Mouse (Mus musculus) heart, embryonic 10.5 days (tissue): ENCODE measurements around the gene Abcf2. TPM values are rescaled to one million over a fixed set of nuclear protein-coding genes. Genes with fewer than 3 reads are reported as not detected.
"Not testable (repeated sequence)": the region's sequence is repeated elsewhere in the genome, so short reads cannot be mapped to it uniquely, and the experiment has no call there.

ENCODE experiments used
- DNase-seq: peaks from one replicate; pipeline ENCODE4 v3.0.0-alpha.2; 2017; ENCODE audit warnings: low spot score
- H3K27ac ChIP-seq: fragments of 300-500 bp; sonication (generic); 2 replicates; pipeline ENCODE4 v1.5.1; 2016; ENCODE audit warnings: mild to moderate bottlenecking
- H3K27me3 ChIP-seq: fragments of 300-500 bp; sonication (generic); 2 replicates; pipeline ENCODE4 v1.6.1; 2016; ENCODE audit warnings: mild to moderate bottlenecking; ENCODE audit not compliant: poor library complexity, insufficient read depth, severe bottlenecking
- H3K36me3 ChIP-seq: fragments of 300-500 bp; sonication (generic); 2 replicates; pipeline ENCODE4 v1.6.1; 2016; ENCODE audit warnings: mild to moderate bottlenecking, moderate library complexity
- H3K4me1 ChIP-seq: fragments of 300-500 bp; sonication (generic); 2 replicates; pipeline ENCODE4 v1.6.1; 2016; ENCODE audit warnings: mild to moderate bottlenecking
- H3K4me3 ChIP-seq: fragments of 300-500 bp; sonication (generic); 2 replicates; pipeline ENCODE4 v1.5.1; 2016; ENCODE audit warnings: mild to moderate bottlenecking, moderate library complexity
- H3K9me3 ChIP-seq: fragments of 300-500 bp; sonication (generic); 2 replicates; pipeline ENCODE4 v1.6.1; 2016; ENCODE audit warnings: mild to moderate bottlenecking, moderate library complexity
- WGBS: fragments of 180-500 bp; shearing (Covaris S2); methylation state at CpG from one replicate; pipeline ENCODE4 v1.1.7; 2016; 5-methylcytosine and 5-hydroxymethylcytosine counted together
- polyA plus RNA-seq: library from polyadenylated mRNA; unstranded; fragments of >200 nt; fragmentation: Nextera tagmentation; extraction: Ambion mirVana; gene quantifications from 2 replicates; pipeline ENCODE4 v1.2.1, GENCODE M21; 2016

Abcf2 gene
- polyA plus RNA-seq, 1 experiment from 2014 or later, result 126 TPM

DNA sequence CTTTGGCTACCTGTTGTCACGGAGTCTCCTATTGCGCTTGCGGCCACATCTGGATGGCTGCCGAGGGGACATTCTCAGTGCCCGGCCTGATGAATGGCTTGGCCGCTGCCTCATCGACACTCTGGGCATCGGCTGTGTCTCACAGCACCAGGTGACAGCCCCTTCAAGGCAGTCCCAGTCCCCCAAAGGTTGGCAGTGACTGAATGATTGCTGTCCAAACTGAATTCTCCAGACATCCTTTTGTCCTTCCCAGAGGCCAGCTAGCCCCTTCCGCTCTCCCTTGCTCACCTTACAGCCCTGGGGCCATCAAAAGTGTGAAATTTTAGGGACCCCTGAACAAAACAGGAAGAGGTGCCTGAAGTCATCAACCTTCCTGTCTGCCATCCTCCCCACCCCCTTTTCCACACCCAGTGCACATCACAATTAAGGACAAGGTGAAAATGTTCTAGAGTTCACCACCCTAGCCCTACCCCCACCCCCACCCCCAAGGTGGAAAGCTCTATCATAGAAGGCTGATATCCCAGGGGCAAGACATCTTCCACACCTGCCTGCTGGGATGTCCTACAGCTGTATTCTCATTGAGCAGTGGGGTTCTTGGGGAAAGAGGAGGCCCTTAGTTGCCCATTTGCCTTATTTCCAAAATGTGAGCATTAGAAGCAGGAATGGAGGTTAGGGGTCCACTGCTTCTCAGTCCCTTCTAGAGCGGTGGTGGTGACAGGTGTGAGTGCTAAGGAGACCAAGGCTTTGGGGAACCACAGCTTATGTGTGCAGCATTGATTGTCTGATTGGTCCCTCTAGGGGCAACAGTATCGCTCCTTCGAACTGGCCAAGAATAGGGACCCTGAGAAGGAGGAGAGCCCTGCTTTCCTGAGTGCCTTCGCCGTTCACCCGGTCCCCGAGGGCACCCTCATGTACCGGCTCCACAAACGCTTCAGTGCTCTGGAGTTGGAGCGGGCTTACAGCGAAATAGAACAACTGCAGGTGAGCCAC lies 12.5 kb upstream of the Abcf2 start:
- Histone ChIP-seq H3K27me3 (no peaks in the 10 kb centered on the region), H3K4me3 (no peak overlapping the region), H3K9me3 (no peaks in the 10 kb centered on the region), H3K4me1 (peaks cover 59% of the 10 kb centered on the region), H3K36me3 (peaks cover 66% of the 10 kb centered on the region), H3K27ac (no peak overlapping the region)
- WGBS, result 87% methylated on average over 20 of the region's 20 CpGs
- no peak for DNase-seq

DNA sequence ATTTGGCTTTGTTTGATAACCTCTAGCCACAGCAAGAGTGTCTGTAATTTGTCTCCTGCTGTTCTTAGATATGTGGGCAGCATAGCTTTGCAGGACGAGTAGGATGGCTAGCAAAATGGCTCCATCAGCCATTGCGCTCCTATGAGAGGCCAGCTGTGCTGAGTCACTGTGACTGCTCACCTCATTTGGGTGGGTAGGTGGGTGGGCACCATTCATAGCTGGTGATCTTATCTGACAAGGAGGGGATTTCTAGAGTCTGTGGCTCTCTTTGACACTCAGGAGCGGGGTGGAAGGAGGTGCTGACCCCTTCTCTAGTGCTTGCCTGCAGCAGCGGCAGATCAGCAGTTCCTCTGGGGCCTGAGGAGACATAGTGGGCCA lies 9.9 kb upstream of the Abcf2 start:
- H3K27ac ChIP-seq, result peak overlapping the region; percentile 90
- no peaks in the 10 kb centered on the region for H3K27me3 ChIP-seq
- no peak for DNase-seq
- peaks cover 40% of the 10 kb centered on the region for H3K36me3 ChIP-seq
- H3K4me3 ChIP-seq, result peak overlapping the region; percentile 96
- WGBS, result 21% methylated on average over 4 of the region's 4 CpGs
- H3K9me3 ChIP-seq, result no peaks in the 10 kb centered on the region
- H3K4me1 ChIP-seq, result peaks cover 43% of the 10 kb centered on the region

DNA sequence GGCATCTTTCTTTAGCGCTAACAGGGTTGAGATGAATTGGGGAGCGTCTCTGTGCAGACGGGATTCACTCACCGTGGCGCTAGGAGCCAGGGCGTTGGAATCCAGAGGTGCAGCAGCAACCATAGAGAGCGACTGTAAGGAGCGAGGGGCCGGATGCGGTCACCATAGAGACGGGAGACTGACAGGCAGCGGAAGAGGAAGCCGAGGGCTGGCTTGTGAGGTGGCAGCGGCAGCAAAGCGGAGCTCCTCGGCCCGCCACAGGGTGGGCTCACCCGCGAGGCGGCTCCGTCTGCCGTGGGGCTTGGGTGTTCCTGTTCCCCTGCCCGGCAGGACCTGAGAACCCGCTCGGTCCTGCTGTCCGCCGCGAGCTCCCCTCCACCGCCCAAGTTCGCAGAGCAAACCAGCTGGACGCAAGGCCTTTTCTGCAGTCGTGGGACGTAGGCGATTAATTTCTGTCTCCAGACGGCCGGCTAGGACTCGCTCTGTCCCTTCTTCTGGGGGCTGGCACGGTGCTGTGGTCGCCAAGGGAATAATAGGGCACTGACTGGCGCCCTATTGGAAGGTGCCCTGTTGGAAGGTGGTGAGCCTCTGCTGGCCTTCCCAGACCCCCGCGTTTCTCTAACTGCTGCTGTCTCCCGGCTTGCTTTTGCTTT lies 9.4 kb upstream of the Abcf2 start, which contains the start of gene Chpf2:
TSS of gene Chpf2 (plus strand) at position 195 of the 653 bp plus-strand sequence.
- peak; percentile 96 for DNase-seq
- peak within 1 kb of the TSS; percentile 96 for H3K4me3 ChIP-seq
- peaks cover 35% of the 10 kb centered on the region for H3K36me3 ChIP-seq
- under 1% methylated on average over 43 of the region's 43 CpGs for WGBS
- peak within 1 kb of the TSS; percentile 90 for H3K27ac ChIP-seq
- peaks cover 38% of the 10 kb centered on the region for H3K4me1 ChIP-seq
- H3K9me3 ChIP-seq, result no peaks in the 10 kb centered on the region
- H3K27me3 ChIP-seq, result no peaks in the 10 kb centered on the region

DNA sequence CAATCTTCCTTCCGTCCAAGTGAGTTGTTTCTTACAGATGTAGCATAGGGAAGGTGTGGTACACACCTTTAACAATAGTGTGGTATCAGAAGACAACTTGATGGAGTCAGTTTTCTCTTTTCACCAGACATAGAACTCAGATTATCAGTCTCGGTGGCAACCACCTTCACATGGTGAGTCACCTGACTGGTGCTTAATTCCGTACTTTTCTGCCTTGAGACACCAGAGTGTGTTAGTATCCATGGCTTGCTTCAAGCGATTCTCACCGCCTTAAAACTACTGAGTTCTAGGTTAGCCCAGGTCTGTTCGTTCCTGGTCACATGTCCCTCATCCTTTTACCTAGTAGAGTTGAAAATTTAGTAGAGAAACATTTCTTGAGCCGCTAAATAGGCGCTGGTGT lies 8.8 kb upstream of the Abcf2 start:
- 12% methylated on average over 8 of the region's 8 CpGs for WGBS
- no peaks in the 10 kb centered on the region for H3K9me3 ChIP-seq
- peak overlapping the region; percentile 96 for H3K4me3 ChIP-seq
- H3K36me3 ChIP-seq, result peaks cover 29% of the 10 kb centered on the region
- no peaks in the 10 kb centered on the region for H3K27me3 ChIP-seq
- DNase-seq, result no peak
- H3K27ac ChIP-seq, result peak overlapping the region; percentile 90
- H3K4me1 ChIP-seq, result peaks cover 32% of the 10 kb centered on the region

DNA sequence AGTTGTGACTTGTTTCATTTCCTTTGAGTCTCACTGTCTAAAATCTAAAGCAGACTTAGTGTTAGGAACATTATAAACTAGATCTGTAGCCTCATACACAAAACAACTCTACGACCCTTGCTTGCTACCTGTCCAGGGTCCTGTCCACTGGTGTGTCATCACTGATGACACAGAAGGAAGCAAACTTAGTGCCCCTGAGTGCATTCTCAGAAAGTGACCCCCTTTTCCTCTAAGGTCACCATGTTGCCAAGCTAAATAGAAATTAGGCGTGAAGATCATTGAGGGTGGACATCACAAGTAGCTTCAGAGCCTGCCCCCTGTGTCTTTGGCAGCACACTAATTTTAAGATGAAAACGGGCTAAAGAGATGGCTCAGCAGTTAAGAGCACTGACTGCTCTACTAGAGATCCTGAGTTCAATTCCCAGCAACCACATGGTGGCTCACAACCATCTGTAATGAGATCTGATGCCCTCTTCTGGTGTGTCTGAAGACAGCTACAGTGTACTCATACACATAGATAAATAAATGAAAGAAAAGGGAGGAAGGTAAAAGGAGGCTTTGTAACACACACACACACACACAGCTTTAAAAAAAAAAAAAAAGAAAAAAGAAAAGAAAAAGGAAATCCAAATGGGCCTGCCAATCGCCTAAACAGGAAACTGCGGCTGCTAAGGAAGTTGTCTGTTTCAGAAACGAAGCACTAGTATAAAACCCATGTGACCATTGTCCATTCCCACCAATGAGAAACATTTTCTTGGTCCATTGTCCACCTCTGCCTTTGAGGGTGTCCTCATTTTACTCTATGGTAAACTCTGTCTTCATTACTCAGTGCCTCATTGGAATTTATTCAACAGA lies 1.1 kb upstream of the Abcf2 start:
- H3K4me3 ChIP-seq, result peak overlapping the region; percentile 83
- peak overlapping the region; percentile 90 for H3K27ac ChIP-seq
- peaks cover 14% of the 10 kb centered on the region for H3K4me1 ChIP-seq
- H3K36me3 ChIP-seq, result peaks cover 19% of the 10 kb centered on the region
- no peak for DNase-seq
- H3K27me3 ChIP-seq, result no peaks in the 10 kb centered on the region
- 61% methylated on average over 6 of the region's 6 CpGs for WGBS
- no peaks in the 10 kb centered on the region for H3K9me3 ChIP-seq

DNA sequence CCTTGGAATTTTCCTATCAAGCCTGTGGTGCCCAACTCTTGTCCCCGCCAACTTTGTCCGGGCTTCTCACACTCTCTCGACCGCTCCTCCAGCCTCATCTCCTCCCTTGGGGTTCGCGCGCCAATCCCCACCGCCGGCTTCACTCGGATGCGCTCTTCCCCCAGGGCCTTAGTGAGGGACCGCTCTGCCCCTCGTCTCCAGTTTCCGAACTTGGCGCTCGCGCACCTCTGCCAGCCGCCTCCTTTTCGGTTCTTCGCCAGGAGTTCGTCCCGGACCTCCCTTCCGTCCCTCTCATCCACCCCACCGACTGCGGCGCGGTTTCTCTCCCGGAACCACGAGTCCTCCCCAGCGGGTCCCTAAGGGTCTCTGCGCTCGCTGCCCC lies 475 bp downstream of the Abcf2 start:
- peaks cover 35% of the 10 kb centered on the region for H3K36me3 ChIP-seq
- no peak for DNase-seq

DNA sequence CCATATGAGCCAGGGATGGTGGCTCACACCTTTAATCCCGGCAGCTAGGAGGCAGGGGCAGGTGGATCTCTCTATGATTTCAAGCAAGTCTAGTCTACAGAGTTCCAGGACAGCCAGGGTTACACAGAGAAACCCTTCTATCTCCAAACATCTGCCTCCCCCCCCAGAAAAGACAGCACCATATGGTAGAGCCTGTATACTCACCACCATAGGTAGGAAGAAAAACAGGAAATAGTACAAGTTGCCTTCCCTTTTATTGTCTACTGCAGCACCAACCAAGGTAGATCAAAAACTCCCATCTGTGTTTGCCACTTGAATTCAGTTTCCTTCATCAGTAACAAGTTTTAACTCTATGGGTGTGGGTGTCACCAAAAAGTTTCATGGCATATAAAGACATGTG lies 1.3 kb downstream of the Abcf2 start:
- WGBS, result 80% methylated on average over 1 of the region's 1 CpGs
- H3K36me3 ChIP-seq, result peaks cover 43% of the 10 kb centered on the region
- H3K4me3 ChIP-seq, result peak overlapping the region; percentile 83
- no peaks in the 10 kb centered on the region for H3K9me3 ChIP-seq
- H3K27me3 ChIP-seq, result no peaks in the 10 kb centered on the region
- H3K27ac ChIP-seq, result no peak overlapping the region
- peaks cover 14% of the 10 kb centered on the region for H3K4me1 ChIP-seq
- DNase-seq, result no peak

More for the DNA sequence above, 475 bp downstream of the Abcf2 start:
- Histone ChIP-seq H3K4me3 (peak overlapping the region; percentile 83), H3K9me3 (no peaks in the 10 kb centered on the region), H3K27me3 (no peaks in the 10 kb centered on the region), H3K27ac (peak overlapping the region; percentile 90), H3K4me1 (peaks cover 14% of the 10 kb centered on the region)
- under 1% methylated on average over 32 of the region's 32 CpGs for WGBS

DNA sequence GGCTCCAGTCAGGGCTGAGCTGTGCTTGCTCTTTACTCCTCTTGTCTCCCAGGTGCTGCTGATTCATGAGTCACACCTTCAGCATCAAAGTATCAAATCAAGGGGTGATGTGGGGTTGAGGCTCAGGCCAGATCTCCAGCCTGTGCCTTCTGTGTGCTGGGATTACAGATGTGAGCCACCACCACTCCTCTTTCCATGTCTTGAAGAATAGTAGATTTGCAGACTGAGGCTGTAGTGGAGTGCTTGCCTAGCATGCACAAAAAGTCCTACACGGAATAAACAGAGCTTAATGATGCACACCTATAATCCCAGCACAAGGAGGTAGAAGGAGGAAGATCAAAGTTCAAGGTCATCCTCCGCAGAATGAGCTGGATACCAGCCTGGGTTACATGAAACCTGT lies 20.6 kb downstream of the Abcf2 start, which contains the start of gene 4931409K22Rik:
TSS of gene 4931409K22Rik (minus strand) at position 101 of the 400 bp plus-strand sequence.
- Histone ChIP-seq H3K4me3 (no peak within 1 kb of the TSS), H3K36me3 (no peaks in the 10 kb centered on the region), H3K27ac (no peak within 1 kb of the TSS), H3K9me3 (no peaks in the 10 kb centered on the region), H3K4me1 (peaks cover 2% of the 10 kb centered on the region), H3K27me3 (peaks cover 18% of the 10 kb centered on the region)
- no peak for DNase-seq
- WGBS, result 65% methylated on average over 2 of the region's 2 CpGs

DNA sequence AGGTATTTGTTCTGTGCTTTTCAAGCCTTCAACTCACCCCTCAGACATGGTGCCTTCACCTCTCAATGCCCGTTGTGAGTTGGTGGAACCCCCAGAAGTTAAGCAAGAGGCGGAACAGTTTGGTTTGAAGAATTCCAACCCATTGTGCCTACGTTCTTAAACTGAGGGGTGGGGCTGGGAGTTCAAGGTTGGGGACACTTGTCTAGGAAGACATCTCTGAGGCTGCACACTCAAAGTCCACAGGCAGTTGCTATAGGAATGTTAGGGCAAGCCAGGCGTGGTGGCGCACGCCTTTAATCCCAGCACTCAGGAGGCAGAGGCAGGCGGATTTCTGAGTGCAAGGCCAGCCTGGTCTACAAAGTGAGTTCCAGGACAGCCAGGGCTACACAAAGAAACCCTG lies 21.9 kb downstream of the Abcf2 start:
- not testable (repeated sequence) for DNase-seq, H3K36me3 ChIP-seq, H3K4me3 ChIP-seq, H3K27ac ChIP-seq, H3K9me3 ChIP-seq
- Histone ChIP-seq H3K27me3 (peaks cover 32% of the 10 kb centered on the region), H3K4me1 (peaks cover 16% of the 10 kb centered on the region)
- WGBS, result 85% methylated on average over 7 of the region's 7 CpGs

DNA sequence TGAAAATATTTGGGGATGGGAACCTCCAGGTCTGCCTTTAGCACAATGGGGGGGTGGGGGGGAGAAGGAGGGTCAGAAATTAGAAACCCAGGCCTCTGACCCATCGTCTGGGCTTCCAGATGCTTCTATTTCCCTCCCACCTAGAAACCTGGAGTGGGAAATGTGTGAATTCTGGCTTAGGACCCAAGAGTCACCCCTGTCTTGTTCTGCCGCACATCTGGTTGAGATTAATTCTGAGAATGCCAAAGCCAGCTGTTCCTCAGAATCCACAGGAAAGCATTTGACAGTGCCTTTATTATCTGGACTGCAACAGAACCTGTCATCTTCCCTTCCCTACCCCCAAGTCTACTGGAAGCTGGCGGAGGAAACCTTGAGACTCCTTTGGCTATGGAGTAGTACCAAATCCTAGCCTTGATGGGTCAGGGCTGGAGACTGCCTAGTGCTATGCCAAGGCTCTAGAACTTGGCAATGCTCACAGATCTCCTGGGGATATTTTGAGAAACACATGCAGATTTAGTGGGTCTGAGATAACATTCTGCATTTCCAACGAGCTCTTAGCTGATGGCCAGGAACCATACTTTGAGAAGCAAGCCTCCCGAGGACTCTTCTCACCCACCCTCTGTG lies 23.5 kb downstream of the Abcf2 start:
- Histone ChIP-seq H3K27me3 (peaks cover 48% of the 10 kb centered on the region), H3K27ac (no peak overlapping the region), H3K4me3 (no peak overlapping the region), H3K36me3 (no peaks in the 10 kb centered on the region), H3K4me1 (peaks cover 16% of the 10 kb centered on the region), H3K9me3 (no peaks in the 10 kb centered on the region)
- no peak for DNase-seq
- WGBS, result 67% methylated on average over 5 of the region's 5 CpGs

DNA sequence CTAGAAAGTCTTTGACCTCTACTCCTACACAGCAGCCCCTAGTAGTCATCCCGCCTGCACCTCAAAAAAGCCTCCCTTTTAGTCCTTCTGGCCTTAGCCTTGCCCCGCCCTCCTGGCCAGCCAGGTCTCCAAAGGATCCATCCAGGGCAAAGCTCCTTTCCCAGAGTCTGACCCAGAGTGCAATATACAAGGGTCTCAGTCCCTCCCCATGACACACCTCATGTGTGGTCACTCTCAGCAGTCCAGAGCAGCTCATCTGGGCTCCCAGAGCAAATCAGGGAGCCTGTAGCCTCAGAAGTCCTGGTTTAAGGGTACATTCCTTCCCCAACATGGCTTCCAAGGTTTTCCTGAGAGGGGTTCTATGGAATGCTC lies 26.0 kb downstream of the Abcf2 start:
- H3K27ac ChIP-seq, result peak overlapping the region; percentile 29; the same call in 1 of the 2 replicates
- H3K27me3 ChIP-seq, result peaks cover 55% of the 10 kb centered on the region
- H3K4me3 ChIP-seq, result peak overlapping the region; percentile 36; the same call in 1 of the 2 replicates
- DNase-seq, result no peak
- no peaks in the 10 kb centered on the region for H3K9me3 ChIP-seq
- H3K36me3 ChIP-seq, result no peaks in the 10 kb centered on the region
- 41% methylated on average over 2 of the region's 2 CpGs for WGBS
- H3K4me1 ChIP-seq, result peaks cover 18% of the 10 kb centered on the region
